Mouse (Mus musculus) ZHBTc4 (cell line): ENCODE data around the gene Golga1.

ENCODE experiments used
- DNase-seq: peaks from one replicate; pipeline ENCODE4 v3.0.0-alpha.2; 2011; ENCODE audit warnings: low read depth, low spot score

Gene Golga1

DNA sequence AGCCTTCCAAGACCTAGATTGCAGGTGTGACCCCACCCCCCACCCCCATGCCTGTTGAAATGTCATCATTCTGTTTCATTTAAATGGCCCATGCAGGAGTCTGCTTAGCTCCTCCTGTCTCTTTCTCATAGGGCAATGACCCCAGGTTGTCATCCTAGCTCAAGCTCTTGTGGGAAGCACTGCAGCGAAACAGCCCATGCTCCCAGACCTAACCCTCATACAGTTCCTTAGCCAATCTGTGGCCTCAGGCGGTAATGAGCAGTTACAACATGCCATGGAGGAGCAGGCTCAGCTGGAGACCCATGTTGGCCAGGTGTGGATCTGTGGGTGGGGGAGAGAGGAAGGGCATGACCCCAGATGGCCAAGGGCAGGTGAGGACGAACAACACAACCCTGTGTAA is 90.2 kb downstream of the Golga1 start:
- DNase-seq, result peak; percentile 34

DNA sequence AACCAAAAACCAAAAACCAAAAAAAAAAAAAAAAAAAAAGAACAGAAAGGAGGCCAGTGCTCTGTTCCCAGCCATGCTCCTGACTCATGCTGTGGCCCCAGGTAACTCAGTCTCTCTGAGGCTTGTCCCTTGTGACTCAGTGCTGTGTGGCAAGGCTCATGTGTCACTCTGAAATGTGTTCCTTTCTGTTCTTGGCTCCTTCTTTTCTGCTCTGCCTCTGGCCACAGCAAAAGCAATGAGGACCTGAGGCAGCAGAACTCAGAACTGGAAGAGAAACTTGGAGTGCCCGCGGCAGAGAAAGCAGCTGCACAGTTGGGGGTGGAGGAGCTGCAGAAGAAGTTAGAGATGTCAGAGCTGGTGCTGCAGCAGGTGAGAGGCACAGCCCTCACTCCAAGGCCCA is 91.2 kb downstream of the Golga1 start:
- no peak for DNase-seq

DNA sequence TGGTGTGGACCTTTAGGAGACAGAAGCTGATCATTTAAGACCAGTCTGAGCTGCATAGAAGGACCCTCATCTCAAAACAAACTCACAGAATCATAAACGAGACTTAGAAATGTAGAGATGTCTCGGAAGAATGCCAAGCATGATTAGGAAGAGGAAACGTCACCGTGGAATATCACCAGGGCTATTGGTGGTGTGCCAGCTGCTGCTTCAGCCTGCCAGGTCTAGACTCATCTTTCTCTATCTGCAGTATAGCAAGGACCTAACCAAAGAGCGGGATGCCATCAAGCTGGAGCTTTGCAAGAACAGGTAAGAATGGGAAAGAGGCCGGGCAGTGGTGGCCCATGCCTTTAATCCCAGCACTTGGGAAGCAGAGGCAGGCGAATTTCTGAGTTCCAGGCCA is 91.6 kb downstream of the Golga1 start:
- no peak for DNase-seq

DNA sequence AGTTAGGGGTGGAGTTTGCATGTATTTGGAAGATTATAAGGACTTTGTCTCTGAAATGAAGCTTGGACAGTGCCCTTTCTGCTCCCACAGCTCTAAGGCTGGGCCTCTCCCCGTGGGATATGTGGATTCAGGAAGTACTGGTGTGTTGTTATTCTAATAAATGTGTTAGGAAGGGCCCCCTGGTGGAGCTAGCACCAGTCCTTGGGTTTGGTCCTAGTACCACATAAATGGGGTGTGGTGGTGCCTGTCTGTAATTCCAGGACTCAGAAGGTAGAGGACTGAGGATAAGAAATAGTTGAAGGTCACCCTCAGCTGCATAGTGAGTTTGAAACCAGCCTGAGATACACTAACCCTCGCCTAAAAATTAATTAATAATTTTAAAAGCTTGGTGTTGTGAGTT is 92.1 kb downstream of the Golga1 start:
- DNase-seq, result peak; percentile 48

DNA sequence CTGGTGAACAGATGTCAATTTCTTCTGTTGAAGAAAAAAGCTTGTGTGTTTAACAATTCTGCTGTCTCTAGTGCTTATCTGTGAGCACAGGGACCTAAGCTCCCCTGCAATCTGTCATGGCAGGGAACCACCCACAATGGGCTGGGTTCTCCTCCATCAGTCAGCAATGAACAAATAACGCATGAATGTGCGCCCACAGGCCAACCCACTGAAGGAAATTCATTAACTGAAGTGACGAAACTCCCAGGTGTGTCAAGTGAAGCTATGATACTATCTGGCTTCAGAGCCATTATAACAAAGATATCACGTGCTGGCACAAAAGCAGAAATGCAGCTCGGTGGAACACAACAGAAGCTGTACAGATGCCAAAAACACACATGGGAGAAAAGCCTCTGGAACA is 95.3 kb downstream of the Golga1 start:
- DNase-seq, result no peak

DNA sequence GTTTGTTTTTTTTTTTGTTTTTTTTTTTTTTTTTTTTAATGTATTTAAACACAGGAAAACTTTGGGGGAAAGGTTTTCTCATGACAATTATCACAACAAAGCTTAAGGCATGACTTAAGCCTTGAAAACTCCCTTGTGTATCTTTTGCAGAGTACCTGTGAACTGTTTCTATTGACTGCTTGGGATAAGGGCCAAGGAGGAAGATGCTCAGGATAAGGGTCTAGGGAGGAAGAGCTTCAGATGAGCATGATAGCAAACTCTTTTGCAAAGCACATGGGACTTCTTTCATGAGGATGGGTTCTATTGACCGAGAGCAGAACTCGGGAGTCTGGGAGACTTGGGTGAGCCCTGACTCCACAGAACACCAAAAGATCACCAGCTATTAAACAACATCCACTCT is 95.7 kb downstream of the Golga1 start:
- DNase-seq, result no peak
